Mouse (Mus musculus): ENCODE data around the gene Cfc1. TPM values are rescaled to one million over a fixed set of nuclear protein-coding genes. Genes with fewer than 3 reads are reported as not detected.
A peak's percentile ranks its signal among the peaks of the same experiment; 100 is the strongest.

The Cfc1 gene
- polyA plus RNA-seq, 1 experiment: not detected

- Histone ChIP-seq H3K4me3 (ENCODE audit: extremely low read depth, insufficient read depth, insufficient read length) (no peak overlapping the region), H3K4me1 (ENCODE audit: control insufficient read depth, insufficient read depth, insufficient read length) (no peaks in the 10 kb centered on the region), H3K27me3 (ENCODE audit: control insufficient read depth, insufficient read depth, low read length) (no peaks in the 10 kb centered on the region), H3K27ac (ENCODE audit: insufficient read depth, low read length) (no peak overlapping the region), H3K36me3 (ENCODE audit: control insufficient read depth, insufficient read depth, low read length) (no peaks in the 10 kb centered on the region)
- WGBS: 83% methylated on average over 6 of the region's 6 CpGs
- TF ChIP-seq CTCF (IDR thresholded peaks at IDR 0.05; ENCODE audit: extremely low read depth, insufficient read depth, insufficient read length, insufficient replicate concordance) (no peak), POLR2A (IDR thresholded peaks at IDR 0.05; ENCODE audit: low read depth, low read length) (no peak)
- no peak for DNase-seq (ENCODE audit: low read depth in 1 of 2, low spot score in 2 of 2)
Observed at GRCm38 (mm10) chr1:34571431-34571830, 36.0 kb downstream of the Cfc1 start.

GRCm38 (mm10) chr1:34573221-34573620, 37.8 kb downstream of the Cfc1 start:
- DNase-seq (ENCODE audit: low read depth in 1 of 2, low spot score in 2 of 2): no peak
- TF ChIP-seq POLR2A (IDR thresholded peaks at IDR 0.05; ENCODE audit: low read depth, low read length) (no peak), CTCF (IDR thresholded peaks at IDR 0.05; ENCODE audit: extremely low read depth, insufficient read depth, insufficient read length, insufficient replicate concordance) (no peak)
- WGBS: 30% methylated on average over 6 of the region's 6 CpGs

GRCm38 (mm10) chr1:34578851-34579781, 43.7 kb downstream of the Cfc1 start, which contains the start of gene Amer3:
Gene Amer3 (plus strand): TSS chr1:34579657.
- TF ChIP-seq CTCF (IDR thresholded peaks at IDR 0.05; ENCODE audit: extremely low read depth, insufficient read depth, insufficient read length, insufficient replicate concordance): no peak
- TF ChIP-seq POLR2A (IDR thresholded peaks at IDR 0.05; ENCODE audit: low read depth, low read length): no peak
- Histone ChIP-seq H3K4me1 (ENCODE audit: control insufficient read depth, insufficient read depth, insufficient read length) (0 out of 2 replicates have a peak, but pooled peaks cover 4% of the 10 kb centered on the region), H3K36me3 (ENCODE audit: control insufficient read depth, insufficient read depth, low read length) (no peaks in the 10 kb centered on the region), H3K27me3 (ENCODE audit: control insufficient read depth, insufficient read depth, low read length) (no peaks in the 10 kb centered on the region; the same call in 1 of the 2 replicates), H3K4me3 (ENCODE audit: extremely low read depth, insufficient read depth, insufficient read length) (no peak within 1 kb of the TSS), H3K27ac (ENCODE audit: insufficient read depth, low read length) (no peak within 1 kb of the TSS)
- WGBS: 2% methylated on average over 53 of the region's 53 CpGs
- DNase-seq (ENCODE audit: low read depth in 1 of 2, low spot score in 2 of 2): peak in 1 of 2 experiments; percentile 18

More at GRCm38 (mm10) chr1:34573221-34573620, 37.8 kb downstream of the Cfc1 start:
- Histone ChIP-seq H3K27me3 (ENCODE audit: control insufficient read depth, insufficient read depth, low read length) (no peaks in the 10 kb centered on the region), H3K4me3 (ENCODE audit: extremely low read depth, insufficient read depth, insufficient read length) (no peak overlapping the region), H3K4me1 (ENCODE audit: control insufficient read depth, insufficient read depth, insufficient read length) (no peaks in the 10 kb centered on the region), H3K36me3 (ENCODE audit: control insufficient read depth, insufficient read depth, low read length) (no peaks in the 10 kb centered on the region), H3K27ac (ENCODE audit: insufficient read depth, low read length) (no peak overlapping the region)

- no peak for TF ChIP-seq POLR2A (IDR thresholded peaks at IDR 0.05; ENCODE audit: low read depth, low read length)
- no peak for TF ChIP-seq CTCF (IDR thresholded peaks at IDR 0.05; ENCODE audit: extremely low read depth, insufficient read depth, insufficient read length, insufficient replicate concordance)
- WGBS: 10% methylated on average over 18 of the region's 18 CpGs
- no peaks in the 10 kb centered on the region; the same call in 1 of the 2 replicates for H3K27me3 ChIP-seq (ENCODE audit: control insufficient read depth, insufficient read depth, low read length)
- no peak overlapping the region for H3K4me3 ChIP-seq (ENCODE audit: extremely low read depth, insufficient read depth, insufficient read length)
- H3K36me3 ChIP-seq (ENCODE audit: control insufficient read depth, insufficient read depth, low read length): no peaks in the 10 kb centered on the region
- no peak overlapping the region for H3K27ac ChIP-seq (ENCODE audit: insufficient read depth, low read length)
- DNase-seq (ENCODE audit: low read depth in 1 of 2, low spot score in 2 of 2): no peak
- 0 out of 2 replicates have a peak, but pooled peaks cover 4% of the 10 kb centered on the region for H3K4me1 ChIP-seq (ENCODE audit: control insufficient read depth, insufficient read depth, insufficient read length)
Observed at GRCm38 (mm10) chr1:34579782-34580356, 44.4 kb downstream of the Cfc1 start.

GRCm38 (mm10) chr1:34582218-34582617, 46.8 kb downstream of the Cfc1 start:
- H3K27ac ChIP-seq (ENCODE audit: insufficient read depth, low read length): no peak overlapping the region
- no peaks in the 10 kb centered on the region; the same call in 1 of the 2 replicates for H3K27me3 ChIP-seq (ENCODE audit: control insufficient read depth, insufficient read depth, low read length)
- no peak overlapping the region for H3K4me3 ChIP-seq (ENCODE audit: extremely low read depth, insufficient read depth, insufficient read length)
- no peak for DNase-seq (ENCODE audit: low read depth in 1 of 2, low spot score in 2 of 2)
- 0 out of 2 replicates have a peak, but pooled peaks cover 4% of the 10 kb centered on the region for H3K4me1 ChIP-seq (ENCODE audit: control insufficient read depth, insufficient read depth, insufficient read length)
- TF ChIP-seq POLR2A (IDR thresholded peaks at IDR 0.05; ENCODE audit: low read depth, low read length) (no peak), CTCF (IDR thresholded peaks at IDR 0.05; ENCODE audit: extremely low read depth, insufficient read depth, insufficient read length, insufficient replicate concordance) (no peak)
- 83% methylated on average over 6 of the region's 6 CpGs for WGBS
- H3K36me3 ChIP-seq (ENCODE audit: control insufficient read depth, insufficient read depth, low read length): no peaks in the 10 kb centered on the region

- Histone ChIP-seq H3K4me1 (ENCODE audit: control insufficient read depth, insufficient read depth, insufficient read length) (0 out of 2 replicates have a peak, but pooled peaks cover 4% of the 10 kb centered on the region), H3K4me3 (ENCODE audit: extremely low read depth, insufficient read depth, insufficient read length) (no peak overlapping the region), H3K27ac (ENCODE audit: insufficient read depth, low read length) (no peak overlapping the region), H3K27me3 (ENCODE audit: control insufficient read depth, insufficient read depth, low read length) (no peaks in the 10 kb centered on the region; the same call in 1 of the 2 replicates), H3K36me3 (ENCODE audit: control insufficient read depth, insufficient read depth, low read length) (no peaks in the 10 kb centered on the region)
- 40% methylated on average over 4 of the region's 4 CpGs for WGBS
- TF ChIP-seq POLR2A (IDR thresholded peaks at IDR 0.05; ENCODE audit: low read depth, low read length) (no peak), CTCF (IDR thresholded peaks at IDR 0.05; ENCODE audit: extremely low read depth, insufficient read depth, insufficient read length, insufficient replicate concordance) (no peak)
- DNase-seq (ENCODE audit: low read depth in 1 of 2, low spot score in 2 of 2): no peak
Observed at GRCm38 (mm10) chr1:34583821-34584263, 48.4 kb downstream of the Cfc1 start.

All from spleen, adult 2 months (tissue).